Mouse (Mus musculus): ENCODE results near the gene Fndc7. TPM values are rescaled to one million over a fixed set of nuclear protein-coding genes. Genes with fewer than 3 reads are reported as not detected.

Gene Fndc7
- polyA plus RNA-seq, 1 experiment from 2014 or later: 1.9 TPM

GRCm38 (mm10) chr3:108920442-108921070, 30.7 kb upstream of the Fndc7 start:
- DNase-seq (ENCODE audit: low spot score) (no peak), ATAC-seq (no peak)
- H3K27me3 ChIP-seq (replicated peaks; ENCODE audit: insufficient read depth, low read length): no peaks in the 10 kb centered on the region
- H3K9me3 ChIP-seq (ENCODE audit: low read length): no peaks in the 10 kb centered on the region
- 89% methylated on average over 3 of the region's 3 CpGs for WGBS
- no peaks in the 10 kb centered on the region for H3K36me3 ChIP-seq (ENCODE audit: insufficient read depth, low read length)
- H3K9ac ChIP-seq (replicated peaks; ENCODE audit: low read depth): no peak overlapping the region
- H3K4me3 ChIP-seq (ENCODE audit: low read depth, low read length): no peak overlapping the region
- no peak overlapping the region for H3K4me2 ChIP-seq (replicated peaks; ENCODE audit: low read depth, low read length)
- no peaks in the 10 kb centered on the region for H3K4me1 ChIP-seq (ENCODE audit: insufficient read depth, low read depth, low read length)
- no peak overlapping the region for H3K27ac ChIP-seq (ENCODE audit: low read length)
- no peak for TF ChIP-seq CTCF (IDR thresholded peaks at IDR 0.05)
- no peak for TF ChIP-seq EP300 (IDR thresholded peaks at IDR 0.05)

GRCm38 (mm10) chr3:108918852-108919251, 29.0 kb upstream of the Fndc7 start:
- H3K9ac ChIP-seq (replicated peaks; ENCODE audit: low read depth): no peak overlapping the region
- DNase-seq (ENCODE audit: low spot score) (no peak), ATAC-seq (no peak)
- H3K36me3 ChIP-seq (ENCODE audit: insufficient read depth, low read length): no peaks in the 10 kb centered on the region
- H3K4me3 ChIP-seq (ENCODE audit: low read depth, low read length): no peak overlapping the region
- no peak overlapping the region for H3K27ac ChIP-seq (ENCODE audit: low read length)
- H3K4me2 ChIP-seq (replicated peaks; ENCODE audit: low read depth, low read length): no peak overlapping the region
- TF ChIP-seq EP300 (IDR thresholded peaks at IDR 0.05) (no peak), CTCF (IDR thresholded peaks at IDR 0.05) (no peak)
- WGBS: 85% methylated on average over 1 of the region's 1 CpGs
- no peaks in the 10 kb centered on the region for H3K4me1 ChIP-seq (ENCODE audit: insufficient read depth, low read depth, low read length)
- no peaks in the 10 kb centered on the region for H3K9me3 ChIP-seq (ENCODE audit: low read length)
- H3K27me3 ChIP-seq (replicated peaks; ENCODE audit: insufficient read depth, low read length): no peaks in the 10 kb centered on the region

GRCm38 (mm10) chr3:108917986-108918385, 28.2 kb upstream of the Fndc7 start:
- Histone ChIP-seq H3K27ac (ENCODE audit: low read length) (no peak overlapping the region), H3K4me3 (ENCODE audit: low read depth, low read length) (no peak overlapping the region), H3K4me1 (ENCODE audit: insufficient read depth, low read depth, low read length) (no peaks in the 10 kb centered on the region), H3K36me3 (ENCODE audit: insufficient read depth, low read length) (no peaks in the 10 kb centered on the region), H3K9ac (replicated peaks; ENCODE audit: low read depth) (no peak overlapping the region), H3K4me2 (replicated peaks; ENCODE audit: low read depth, low read length) (no peak overlapping the region), H3K9me3 (ENCODE audit: low read length) (no peaks in the 10 kb centered on the region), H3K27me3 (replicated peaks; ENCODE audit: insufficient read depth, low read length) (no peaks in the 10 kb centered on the region)
- no peak for ATAC-seq
- 59% methylated on average over 3 of the region's 3 CpGs for WGBS
- no peak for TF ChIP-seq EP300 (IDR thresholded peaks at IDR 0.05)
- no peak for TF ChIP-seq CTCF (IDR thresholded peaks at IDR 0.05)
- DNase-seq (ENCODE audit: low spot score): no peak

- ATAC-seq (no peak), DNase-seq (ENCODE audit: low spot score) (no peak)
- 26% methylated on average over 4 of the region's 4 CpGs for WGBS
- H3K27ac ChIP-seq (ENCODE audit: low read length): no peak overlapping the region
- no peaks in the 10 kb centered on the region for H3K36me3 ChIP-seq (ENCODE audit: insufficient read depth, low read length)
- H3K9me3 ChIP-seq (ENCODE audit: low read length): no peaks in the 10 kb centered on the region
- H3K9ac ChIP-seq (replicated peaks; ENCODE audit: low read depth): no peak overlapping the region
- H3K27me3 ChIP-seq (replicated peaks; ENCODE audit: insufficient read depth, low read length): no peaks in the 10 kb centered on the region
- no peaks in the 10 kb centered on the region for H3K4me1 ChIP-seq (ENCODE audit: insufficient read depth, low read depth, low read length)
- TF ChIP-seq EP300 (IDR thresholded peaks at IDR 0.05): no peak
- no peak overlapping the region for H3K4me2 ChIP-seq (replicated peaks; ENCODE audit: low read depth, low read length)
- H3K4me3 ChIP-seq (ENCODE audit: low read depth, low read length): no peak overlapping the region
Observed at GRCm38 (mm10) chr3:108916857-108917256, 27.0 kb upstream of the Fndc7 start.

GRCm38 (mm10) chr3:108915999-108916398, 26.2 kb upstream of the Fndc7 start:
- H3K9me3 ChIP-seq (ENCODE audit: low read length): no peaks in the 10 kb centered on the region
- H3K36me3 ChIP-seq (ENCODE audit: insufficient read depth, low read length): no peaks in the 10 kb centered on the region
- TF ChIP-seq EP300 (IDR thresholded peaks at IDR 0.05): no peak
- TF ChIP-seq CTCF (IDR thresholded peaks at IDR 0.05): no peak
- ATAC-seq: no peak
- no peaks in the 10 kb centered on the region for H3K4me1 ChIP-seq (ENCODE audit: insufficient read depth, low read depth, low read length)
- H3K27me3 ChIP-seq (replicated peaks; ENCODE audit: insufficient read depth, low read length): no peaks in the 10 kb centered on the region
- H3K9ac ChIP-seq (replicated peaks; ENCODE audit: low read depth): no peak overlapping the region
- no peak overlapping the region for H3K27ac ChIP-seq (ENCODE audit: low read length)
- H3K4me3 ChIP-seq (ENCODE audit: low read depth, low read length): no peak overlapping the region
- no peak for DNase-seq (ENCODE audit: low spot score)
- no peak overlapping the region for H3K4me2 ChIP-seq (replicated peaks; ENCODE audit: low read depth, low read length)
- WGBS: 74% methylated on average over 1 of the region's 1 CpGs

- peak; percentile 98 for DNase-seq (ENCODE audit: low spot score)
- Histone ChIP-seq H3K27ac (ENCODE audit: low read length) (peak within 1 kb of the TSS; percentile 100), H3K4me1 (ENCODE audit: insufficient read depth, low read depth, low read length) (peaks cover 3% of the 10 kb centered on the region; the same call in 1 of the 2 replicates), H3K9me3 (ENCODE audit: low read length) (no peaks in the 10 kb centered on the region), H3K27me3 (replicated peaks; ENCODE audit: insufficient read depth, low read length) (no peaks in the 10 kb centered on the region), H3K36me3 (ENCODE audit: insufficient read depth, low read length) (no peaks in the 10 kb centered on the region), H3K4me2 (replicated peaks; ENCODE audit: low read depth, low read length) (peak within 1 kb of the TSS; percentile 85), H3K9ac (replicated peaks; ENCODE audit: low read depth) (peak within 1 kb of the TSS; percentile 91), H3K4me3 (ENCODE audit: low read depth, low read length) (peak within 1 kb of the TSS; percentile 94)
- 2% methylated on average over 53 of the region's 53 CpGs for WGBS
- TF ChIP-seq CTCF (IDR thresholded peaks at IDR 0.05): no peak
- TF ChIP-seq EP300 (IDR thresholded peaks at IDR 0.05): peak; percentile 60; the same call in 1 of the 2 replicates
- ATAC-seq: peak; percentile 99
Observed at GRCm38 (mm10) chr3:108911548-108912413, 22.0 kb upstream of the Fndc7 start, which contains the start of gene Prpf38b. Gene Prpf38b (minus strand): TSS chr3:108911727.

Data from lung, postnatal 0 days (tissue).